Mouse (Mus musculus): ENCODE data around the gene Dynlrb1.

Dynlrb1 gene

DNA sequence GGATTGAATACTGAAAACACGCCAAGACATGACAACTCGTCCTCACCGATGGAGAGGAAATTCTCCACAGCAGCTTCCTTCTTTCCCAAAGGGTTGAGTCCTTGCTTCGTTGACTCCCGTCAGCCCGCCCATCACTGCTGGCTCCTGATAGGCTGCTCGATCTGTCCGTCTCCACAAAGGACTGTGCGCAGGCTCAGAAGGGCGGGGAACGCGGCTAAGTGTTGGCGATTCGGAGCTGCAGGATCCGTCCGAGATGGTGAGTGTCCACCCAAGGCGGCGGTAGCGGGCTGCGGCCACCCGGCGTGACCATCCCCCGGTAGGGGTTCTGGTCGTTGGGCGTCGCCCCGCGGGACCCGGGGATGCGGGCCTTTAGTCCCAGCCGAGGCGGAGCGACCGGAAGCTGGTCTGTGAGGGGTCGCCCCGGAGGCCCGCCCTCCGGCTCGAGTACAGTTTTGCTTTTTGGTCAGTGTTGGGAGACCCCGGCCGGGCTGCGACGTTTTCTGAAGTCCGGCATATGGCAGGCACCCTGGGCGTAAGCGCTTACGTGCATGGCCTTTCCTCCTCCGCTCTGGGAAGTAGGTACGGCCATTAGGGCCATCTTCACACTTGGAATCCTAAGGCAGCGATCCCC lies at the start of gene Dynlrb1:
Gene Dynlrb1, plus strand, starts transcription at position 172 of the 631 bp plus-strand sequence.
- peak; percentile 100 for DNase-seq

DNA sequence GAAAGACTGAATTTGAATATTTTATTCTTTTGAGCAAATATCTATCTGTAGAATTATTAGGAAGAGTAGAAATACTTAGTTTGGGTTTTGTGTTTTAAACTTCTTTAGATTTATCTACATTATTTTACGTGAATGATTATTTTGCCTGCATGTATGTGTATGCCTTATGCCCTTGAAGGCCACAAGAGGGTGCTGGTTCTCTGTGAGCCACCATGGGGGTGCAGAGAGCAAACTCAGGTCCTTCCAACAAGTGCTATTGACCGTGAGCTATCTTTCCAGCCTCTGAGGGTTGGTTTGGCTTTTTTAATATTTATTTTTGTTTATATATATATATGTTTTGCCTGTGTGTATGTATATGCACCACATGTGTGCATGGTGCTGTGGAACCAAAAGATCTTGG lies 28.9 kb upstream of the Dynlrb1 start:
- DNase-seq: peak; percentile 14 to 37

DNA sequence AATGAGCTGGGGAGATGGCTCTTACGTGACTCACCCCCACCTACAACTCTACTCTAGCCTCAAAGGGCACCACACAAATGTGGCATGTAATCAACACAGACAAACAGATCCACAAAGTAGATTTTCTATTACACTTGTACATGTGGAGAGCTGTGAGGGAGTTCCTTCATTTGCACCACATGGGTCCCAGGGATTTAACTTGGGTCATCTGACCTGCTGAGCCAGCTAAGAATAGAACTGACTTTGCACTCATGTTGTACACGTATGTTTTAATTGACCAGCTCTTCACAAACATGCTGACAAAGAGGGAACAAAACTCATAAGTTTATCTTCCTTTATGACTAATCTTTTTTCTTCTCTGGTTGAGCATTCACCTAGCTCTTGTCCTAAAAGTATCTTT lies 13.2 kb upstream of the Dynlrb1 start:
- no peak for DNase-seq

DNA sequence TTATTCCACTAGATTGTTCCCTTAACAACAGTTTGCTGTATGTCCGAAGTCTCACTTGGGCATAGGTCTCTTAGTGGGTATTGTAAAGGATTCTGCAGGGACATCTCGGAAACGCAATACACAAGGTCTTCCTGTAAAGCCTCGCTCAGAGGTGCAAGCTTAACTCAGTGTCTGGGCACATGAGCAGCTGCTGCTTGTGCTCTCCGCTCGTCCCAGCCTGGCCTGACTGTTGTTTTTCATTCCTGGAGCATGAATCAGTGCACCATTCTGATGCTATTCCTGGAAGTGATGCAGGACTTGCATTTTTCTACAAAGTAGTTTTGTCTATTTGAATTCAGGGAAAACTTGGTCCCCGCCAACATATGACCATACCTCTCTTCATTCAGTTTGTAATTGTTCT lies 11.6 kb upstream of the Dynlrb1 start:
- no peak for DNase-seq

DNA sequence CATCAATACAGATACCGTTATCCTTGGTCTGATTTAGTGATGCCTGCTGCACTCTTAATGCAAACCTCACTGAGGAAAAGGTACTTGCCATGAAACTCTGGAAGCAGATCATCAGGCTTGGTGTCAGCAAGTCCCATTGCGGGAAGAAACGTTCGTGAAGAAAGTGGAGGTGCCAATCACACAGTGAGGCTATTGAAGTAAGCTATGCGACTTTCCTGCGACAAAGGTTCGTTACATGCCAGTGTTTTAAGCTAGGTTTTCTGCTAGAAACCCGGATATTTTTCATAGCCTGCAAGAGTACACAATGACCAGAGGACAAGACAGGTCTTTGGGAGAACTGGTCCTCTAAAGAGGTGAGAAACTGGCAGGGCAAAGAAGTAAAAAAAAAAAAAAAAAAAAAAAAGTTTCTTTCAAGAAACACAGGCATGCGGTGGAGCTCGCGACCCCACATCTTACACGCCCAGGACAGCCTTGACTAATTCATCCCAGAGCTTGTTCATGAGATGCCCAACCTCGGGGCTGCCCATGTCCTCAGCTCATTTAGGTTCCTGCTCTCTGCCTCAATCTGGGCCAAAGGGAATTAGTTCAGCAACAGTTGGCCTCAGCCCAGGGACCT lies 479 bp upstream of the Dynlrb1 start:
- DNase-seq: peak in 1 of 2 experiments; percentile 25

DNA sequence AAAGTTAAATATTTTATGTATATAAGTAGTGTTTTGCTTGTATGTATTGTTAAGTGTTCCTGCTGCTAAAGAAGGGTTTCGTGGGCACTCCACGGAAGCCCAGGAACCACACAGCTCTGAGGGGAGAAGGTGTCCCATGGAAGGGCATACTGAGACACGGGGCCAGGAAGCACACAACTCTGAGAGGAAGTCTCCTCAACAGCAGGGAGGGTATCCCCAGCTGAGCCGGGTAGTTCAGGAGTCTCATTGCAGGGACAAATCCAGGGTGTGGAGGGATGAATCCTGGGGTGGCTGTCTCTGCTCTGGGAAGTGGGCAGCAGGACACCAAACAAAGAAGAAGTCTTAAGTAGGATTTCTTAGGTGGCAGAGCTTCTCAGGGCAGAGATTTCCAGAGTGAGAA lies 943 bp downstream of the Dynlrb1 start:
- no peak for DNase-seq

DNA sequence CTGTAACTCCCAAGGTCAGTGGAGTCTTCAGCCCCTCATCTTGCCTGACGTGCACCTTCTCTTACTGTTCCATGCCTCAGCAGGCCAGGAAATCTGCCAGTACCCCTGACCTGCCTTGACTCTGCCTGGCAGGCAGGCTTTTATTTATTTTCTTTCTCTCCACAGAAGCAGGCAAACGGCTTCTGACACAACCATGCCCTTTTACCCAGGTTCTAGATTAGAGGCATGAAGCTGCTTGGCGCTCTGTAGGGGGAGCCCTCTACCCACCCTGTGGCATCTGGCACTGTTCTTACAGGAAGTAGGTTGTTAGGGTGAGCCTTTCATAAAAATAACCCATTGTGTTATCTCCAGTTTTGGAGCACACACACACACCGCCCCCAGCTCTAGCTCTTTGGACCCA lies 4.6 kb downstream of the Dynlrb1 start:
- peak in 1 of 2 experiments; percentile 21 for DNase-seq

DNA sequence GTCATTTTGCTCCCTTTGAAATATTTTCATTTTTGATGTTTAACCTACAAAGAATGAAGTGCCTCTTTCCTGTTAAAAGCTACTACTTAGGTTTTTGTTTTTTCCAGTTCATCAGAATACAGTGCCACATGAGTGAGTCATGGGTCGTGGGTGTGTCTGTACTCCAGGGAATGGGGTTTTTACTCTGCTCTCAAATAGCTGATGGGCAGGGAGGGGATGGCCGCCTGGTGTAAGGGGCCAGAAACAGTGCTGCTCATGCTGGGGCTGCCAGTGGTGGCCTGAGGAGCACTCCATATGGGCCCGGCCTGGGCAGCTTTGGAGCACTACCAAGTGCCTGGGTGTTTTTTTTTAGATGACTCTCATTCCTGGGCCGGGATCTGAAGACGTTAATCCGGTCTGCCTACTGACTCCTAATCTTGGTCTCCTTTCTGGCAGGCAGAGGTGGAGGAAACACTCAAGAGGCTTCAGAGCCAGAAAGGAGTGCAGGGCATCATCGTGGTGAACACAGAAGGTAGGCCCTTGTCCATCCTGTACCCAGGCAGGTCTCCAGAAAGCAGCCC lies 6.0 kb downstream of the Dynlrb1 start:
- peak; percentile 30 to 45 for DNase-seq

DNA sequence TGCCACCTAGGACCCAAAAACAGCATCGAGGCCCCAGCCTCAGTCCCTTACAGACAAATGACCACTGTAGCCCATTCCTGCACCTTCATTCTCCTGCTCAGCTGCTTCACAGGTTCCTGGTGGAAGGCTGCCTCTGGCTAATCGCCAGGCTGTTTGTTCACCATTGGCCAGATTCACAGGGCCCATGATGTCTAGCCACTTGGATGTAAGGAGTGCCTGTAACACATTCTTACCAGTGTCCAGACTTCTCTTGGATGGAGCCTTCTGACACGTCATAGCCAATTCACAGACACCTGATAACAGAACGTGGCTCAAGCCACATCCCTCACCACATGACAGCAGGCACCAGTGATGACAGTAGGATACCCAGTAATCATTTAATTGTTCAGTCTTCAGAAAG lies 9.9 kb downstream of the Dynlrb1 start:
- peak; percentile 37 to 65 for DNase-seq

DNA sequence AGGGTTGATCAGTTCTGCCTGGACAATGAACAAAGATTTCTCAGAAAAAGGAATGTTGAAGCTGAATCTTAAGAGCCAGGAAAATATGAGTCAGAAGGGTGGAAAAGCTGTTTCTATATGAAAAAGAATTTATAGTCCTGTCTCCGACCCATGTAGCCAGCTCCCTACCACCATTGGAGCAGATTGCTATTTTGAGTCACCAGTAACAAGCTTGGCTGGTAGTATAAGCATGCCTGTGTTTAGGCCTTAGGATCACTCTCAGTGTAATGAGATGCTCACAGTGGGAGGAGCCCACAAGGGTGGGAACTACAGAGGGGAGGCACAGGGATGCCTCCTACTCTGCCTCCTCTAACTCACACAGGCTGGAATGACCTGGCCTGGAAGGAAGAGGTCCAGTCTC lies 11.9 kb downstream of the Dynlrb1 start:
- DNase-seq: no peak

DNA sequence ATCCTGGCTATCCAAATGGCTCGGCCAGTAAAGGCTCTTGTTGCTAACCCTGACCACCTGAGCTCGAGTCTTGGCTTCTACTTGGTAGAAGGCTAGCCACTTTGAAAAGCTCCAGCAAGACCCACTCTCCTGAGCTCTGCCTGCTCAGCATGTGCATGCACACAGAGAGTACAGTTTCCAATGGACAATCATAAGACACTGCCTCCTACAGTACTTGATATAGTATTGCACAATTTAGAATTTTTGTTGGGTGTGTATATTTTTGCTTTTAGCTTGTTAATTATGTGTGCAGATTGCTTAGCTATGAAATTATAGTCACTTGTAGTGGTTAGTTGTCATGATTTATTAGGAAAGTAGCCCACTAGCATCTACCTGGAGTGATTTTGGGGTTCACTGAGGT lies 12.4 kb downstream of the Dynlrb1 start:
- no peak for DNase-seq

DNA sequence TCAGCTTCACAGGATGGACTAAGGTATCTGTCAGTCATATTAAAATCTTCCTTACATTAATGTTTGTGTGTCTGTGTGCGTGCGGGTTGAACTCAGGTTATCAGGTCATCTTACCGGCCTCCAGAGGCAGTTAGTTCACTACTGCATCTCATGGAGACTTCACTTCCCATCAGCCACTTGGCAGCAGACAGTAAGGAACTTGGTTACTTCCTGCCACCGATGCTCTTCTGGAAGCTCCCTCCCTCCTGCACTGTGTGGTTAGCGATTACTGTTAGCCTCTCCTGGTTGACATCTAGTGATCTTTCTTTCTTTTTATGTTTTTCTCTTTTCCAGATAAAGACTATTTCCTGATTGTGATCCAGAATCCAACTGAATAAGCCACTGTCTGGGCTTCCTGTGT lies 13.3 kb downstream of the Dynlrb1 start:
- DNase-seq: no peak

DNA sequence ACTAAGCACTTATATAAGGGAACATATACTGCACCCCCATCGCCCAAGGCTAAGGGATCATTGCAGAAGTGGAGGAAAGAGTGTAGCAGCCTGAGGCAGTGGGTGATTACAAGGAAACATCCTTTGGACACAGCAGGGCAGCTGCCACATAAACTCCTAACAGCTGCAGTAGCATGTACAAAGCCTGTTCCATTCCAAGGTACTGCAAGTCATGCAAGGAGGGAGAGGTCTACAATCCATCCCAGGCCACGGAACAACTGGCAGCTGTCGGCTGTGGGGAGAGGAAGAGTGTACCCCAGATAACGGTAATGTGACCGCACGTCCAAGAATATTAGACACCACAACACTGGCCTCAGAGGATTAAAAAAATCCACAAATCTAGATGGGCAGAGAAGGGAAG lies 29.2 kb downstream of the Dynlrb1 start:
- no peak for DNase-seq

DNA sequence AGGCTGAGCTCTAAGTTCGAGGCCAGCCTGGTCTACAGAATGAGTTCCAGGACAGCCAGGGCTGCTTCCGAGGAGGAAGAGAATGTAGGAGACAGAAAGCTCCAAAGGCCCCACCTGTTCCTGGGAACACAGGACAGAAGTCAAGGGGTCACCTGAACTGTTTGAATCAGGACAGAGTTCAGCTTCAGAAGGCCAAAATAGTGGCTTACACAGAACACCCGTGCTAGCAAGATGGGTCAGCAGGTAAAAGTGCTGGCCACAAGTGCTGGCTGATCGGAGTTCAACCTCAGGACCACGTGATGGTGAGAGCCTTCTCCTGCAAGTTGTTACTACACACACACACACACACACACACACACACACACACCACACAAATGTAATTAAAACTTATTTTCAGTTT lies 30.6 kb downstream of the Dynlrb1 start:
- no peak for DNase-seq

DNA sequence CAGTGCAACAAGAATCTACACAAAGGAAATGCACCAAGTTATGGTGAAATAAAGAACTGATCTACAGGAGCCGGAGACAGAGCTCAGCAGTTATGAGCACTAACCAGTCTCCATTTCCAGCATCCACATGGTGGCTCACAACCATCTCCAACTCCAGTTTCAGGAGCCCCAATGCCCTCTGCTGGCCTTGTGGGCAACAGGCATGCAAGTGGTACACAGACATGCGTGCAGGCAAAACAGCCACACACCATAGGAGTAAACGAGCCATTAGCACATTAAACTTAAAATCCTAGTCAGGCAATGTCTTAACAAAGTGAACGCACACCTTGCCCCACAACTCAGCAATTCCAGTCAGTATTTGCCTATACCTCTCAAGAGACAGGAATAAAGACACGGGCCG lies 35.6 kb downstream of the Dynlrb1 start:
- DNase-seq: peak in 1 of 2 experiments; percentile 21

DNA sequence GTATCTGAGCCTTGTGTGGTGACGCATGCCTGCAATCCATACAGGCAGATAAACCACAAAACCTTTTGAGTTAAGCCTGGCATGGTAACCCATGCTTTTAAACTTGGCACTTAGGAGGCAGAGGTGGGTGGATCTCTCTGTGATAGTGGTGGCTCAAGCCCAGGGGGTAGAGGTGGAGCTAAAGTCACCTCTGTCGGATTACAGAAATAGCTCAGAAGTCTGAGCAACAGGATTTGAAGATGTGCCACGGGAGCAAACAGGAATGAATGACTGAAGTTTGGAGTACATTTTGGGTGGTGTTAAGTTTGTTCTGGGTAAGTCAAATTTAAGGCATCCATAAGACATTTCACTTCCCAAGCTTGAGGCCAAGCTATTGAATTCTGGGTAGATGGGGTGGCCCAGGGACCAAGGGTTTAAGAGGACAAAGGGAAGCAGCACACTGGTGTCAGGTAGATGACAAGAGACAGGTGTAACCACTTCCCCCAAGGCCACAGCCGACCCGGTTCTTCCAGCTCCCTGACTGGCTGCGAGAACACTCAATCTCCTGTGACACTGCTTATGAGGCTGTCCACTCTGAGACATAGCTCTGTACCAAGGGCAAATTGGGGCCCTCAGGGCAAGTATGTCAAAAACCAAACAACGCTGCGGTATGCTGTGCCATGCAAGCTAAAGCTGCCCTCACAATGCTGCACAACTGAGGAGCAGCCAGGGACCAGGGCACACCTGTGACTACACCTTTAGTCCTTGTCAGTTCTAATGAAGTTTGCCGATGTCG lies 36.2 kb downstream of the Dynlrb1 start:
- DNase-seq: peak in 1 of 2 experiments; percentile 15

DNA sequence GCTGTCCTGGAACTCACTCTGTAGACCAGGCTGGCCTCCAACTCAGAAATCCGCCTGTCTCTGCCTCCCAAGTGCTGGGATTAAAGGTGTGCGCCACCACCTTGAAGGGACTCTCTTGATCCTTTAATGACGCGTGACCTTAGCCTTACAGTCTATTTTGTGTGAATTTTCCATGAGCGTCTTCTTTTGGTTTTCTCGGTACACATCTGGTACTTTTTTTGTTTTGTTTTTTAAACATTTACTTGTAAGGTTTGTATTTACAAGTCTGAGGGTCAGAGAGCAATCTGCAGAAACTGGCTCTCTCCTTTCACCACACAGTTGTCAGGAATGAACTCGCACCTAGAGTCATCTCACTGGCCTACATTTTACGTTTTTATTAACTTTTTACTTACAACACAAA lies 37.3 kb downstream of the Dynlrb1 start:
- no peak for DNase-seq

DNA sequence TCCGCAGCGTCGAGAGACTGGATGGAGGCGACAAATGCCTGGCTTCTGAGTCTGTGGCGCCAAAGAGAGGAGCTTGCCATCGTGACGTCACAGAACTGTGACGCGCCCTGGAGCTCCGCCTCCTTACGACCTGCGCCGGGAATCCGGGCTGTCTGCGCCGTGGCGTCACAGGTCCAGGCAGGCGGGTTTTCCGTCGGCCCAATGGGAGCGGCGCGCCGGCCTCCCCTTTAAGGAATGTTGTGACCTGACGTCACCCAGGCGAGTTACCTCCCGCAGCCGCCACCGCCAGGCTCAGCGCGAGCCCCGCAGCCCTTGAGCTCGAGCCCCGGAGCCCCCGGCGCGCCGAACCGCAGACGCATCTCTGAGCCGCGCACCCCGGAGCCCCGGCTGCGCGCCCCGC lies 39.9 kb downstream of the Dynlrb1 start, which contains the start of gene Map1lc3a:
Gene Map1lc3a, plus strand, starts transcription at position 103 of the 400 bp plus-strand sequence.
- peak; percentile 99 for DNase-seq

DNA sequence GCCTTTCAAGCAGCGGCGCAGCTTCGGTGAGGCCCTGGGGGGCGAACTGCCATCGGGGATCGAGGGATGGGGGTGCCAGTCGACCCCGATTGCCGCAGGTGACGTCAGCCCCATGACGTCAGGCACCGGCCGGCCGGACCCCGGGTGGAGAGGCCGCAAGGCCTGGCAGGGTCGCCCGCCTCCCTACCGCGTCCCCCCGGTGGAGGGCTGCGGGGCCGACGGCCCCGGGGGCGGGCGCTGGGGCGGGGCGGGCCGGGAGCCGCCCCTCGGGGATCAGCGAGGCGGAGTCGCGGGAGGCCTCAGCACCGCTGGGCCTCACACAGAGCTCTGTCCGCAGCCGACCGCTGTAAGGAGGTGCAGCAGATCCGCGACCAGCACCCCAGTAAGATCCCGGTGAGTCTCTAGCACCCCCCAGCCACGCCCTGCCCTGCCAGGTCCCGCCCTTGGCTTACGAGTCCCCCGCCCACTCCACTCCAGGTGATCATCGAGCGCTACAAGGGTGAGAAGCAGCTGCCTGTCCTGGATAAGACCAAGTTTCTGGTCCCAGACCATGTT lies 40.4 kb downstream of the Dynlrb1 start:
- DNase-seq: peak; percentile 71 to 76

DNA sequence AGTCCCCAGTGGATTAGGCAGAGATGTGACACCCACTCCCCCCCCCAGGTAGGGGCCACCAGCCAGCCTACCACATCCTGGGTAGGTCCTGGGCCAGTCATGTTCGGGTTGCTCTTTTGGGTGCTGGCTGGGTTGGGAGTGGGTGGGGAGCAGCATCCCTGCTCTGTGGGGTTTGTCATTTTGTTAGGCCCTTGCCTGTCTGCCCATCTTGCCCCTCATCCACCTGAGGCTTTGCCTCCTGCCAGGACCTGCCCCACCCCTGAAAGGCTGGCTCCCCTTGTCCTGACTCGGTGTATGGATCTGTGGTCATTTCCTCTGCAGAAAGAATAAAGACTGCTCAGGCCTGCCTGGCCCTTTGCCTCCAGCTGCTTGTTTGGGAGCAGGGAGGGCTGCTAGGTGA lies 41.4 kb downstream of the Dynlrb1 start:
- peak in 1 of 2 experiments; percentile 34 for DNase-seq

DNA sequence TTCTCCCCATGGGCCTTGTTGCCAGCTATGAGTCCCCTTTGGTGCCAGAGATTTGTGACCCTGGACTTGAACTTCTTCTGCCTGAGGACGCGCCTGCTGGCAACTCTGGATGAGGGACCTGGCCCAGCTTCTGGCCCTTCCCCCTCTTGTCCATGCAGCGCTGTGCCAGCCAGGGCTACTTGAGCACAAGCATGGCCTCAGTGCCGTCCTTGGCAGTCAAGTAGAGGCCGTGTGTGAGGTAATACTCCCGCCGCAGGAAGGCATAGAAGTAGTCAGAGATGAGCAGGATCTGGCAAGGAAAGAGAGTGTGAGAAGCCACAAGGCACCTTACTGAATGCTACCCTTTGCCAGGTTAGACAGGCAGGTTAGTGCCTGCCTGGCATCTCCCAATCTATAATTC lies 42.0 kb downstream of the Dynlrb1 start:
- peak; percentile 65 for DNase-seq

DNA sequence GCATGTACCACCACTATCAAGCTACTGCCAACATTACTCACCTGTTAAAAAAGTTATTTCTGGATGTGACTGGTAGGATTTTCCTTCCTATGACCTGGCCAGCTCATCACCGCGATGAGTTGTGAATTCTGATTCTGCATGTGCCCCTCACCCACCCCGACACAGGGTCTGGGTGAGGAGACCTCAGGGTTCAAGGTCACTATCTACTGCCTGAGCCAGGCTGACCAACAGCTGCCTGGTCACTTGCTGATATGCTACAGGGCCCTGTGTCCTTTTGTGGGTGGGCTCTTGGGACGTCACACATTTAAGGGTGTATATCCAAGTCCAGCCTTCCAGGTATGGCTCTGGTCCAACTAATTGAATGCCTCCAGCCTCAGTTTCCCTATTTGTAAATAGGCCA lies 42.8 kb downstream of the Dynlrb1 start:
- DNase-seq: peak in 1 of 2 experiments; percentile 11

DNA sequence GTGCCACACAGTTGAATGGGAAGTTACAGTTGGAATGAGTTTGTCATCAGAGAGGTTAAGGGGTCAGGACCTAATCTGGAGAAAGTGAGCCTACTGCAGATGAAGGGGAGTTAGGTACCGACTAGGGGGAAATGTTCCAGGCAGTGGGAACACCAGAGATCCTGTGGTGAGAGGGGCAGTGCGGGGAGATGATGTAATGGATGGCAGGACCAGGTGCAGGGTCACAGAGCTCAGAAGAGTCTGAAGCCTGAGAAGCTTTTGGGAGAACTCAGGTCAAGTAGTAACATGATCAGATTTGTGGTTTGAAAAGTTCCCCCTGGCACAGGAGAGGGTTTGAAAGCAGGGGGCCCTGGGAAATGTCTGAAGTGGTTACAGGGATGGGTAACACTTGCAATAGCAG lies 43.8 kb downstream of the Dynlrb1 start:
- DNase-seq: no peak

Data from cerebellum, postnatal 25 days (tissue).